Mouse (Mus musculus) c-Kit-positive CD71-positive TER-119-negative erythroid progenitor cells, embryonic 14.5 days (primary cell): ENCODE measurements around the gene Supt4a.

ENCODE experiments used
- DNase-seq: peaks from one replicate; pipeline ENCODE4 v3.0.0-alpha.2; 2013; ENCODE audit warnings: low read depth

Supt4a gene

GRCm38 (mm10) chr11:87737175-87737740, at the start of gene Supt4a:
Gene Supt4a, plus strand, starts transcription at chr11:87737552.
- peak; percentile 91 for DNase-seq

- DNase-seq = no peak
These were observed 48.7 kb upstream of the Supt4a start for GRCm38 (mm10) chr11:87688478-87689203.

- no peak for DNase-seq
These were observed 47.9 kb upstream of the Supt4a start for GRCm38 (mm10) chr11:87689402-87689808.

DNA sequence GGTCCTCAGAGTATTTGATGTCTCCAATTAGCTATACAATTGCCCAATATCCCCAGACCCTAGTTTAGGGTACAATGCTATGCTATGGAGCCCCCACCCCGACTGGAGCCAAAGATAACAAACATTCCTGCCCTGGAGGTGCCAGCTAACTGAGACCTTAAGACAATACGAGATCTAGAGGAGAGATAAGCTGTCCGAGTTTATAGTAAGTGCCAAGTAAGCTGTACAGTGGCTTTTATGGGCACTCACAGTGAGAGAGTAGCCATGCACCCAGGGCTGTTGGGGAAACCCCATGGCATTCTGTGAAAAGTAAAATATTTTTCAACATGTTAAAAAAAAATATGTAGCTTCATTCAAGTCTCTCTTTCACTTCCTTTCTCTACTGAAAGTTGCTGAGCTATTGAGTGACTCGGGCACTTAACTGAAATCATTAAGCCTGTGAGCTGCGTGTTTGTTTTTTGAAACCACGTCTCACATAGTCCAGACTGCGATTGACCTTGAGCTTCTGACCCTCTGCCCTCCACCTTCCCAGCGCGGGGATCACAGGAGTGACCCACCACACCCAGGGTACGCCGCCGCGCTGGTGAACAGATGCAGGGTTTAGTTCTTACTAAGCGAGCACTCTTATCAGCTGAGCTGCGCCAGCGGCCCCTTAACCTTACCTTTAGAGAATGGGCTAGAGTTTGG, 47.2 kb upstream of the Supt4a start:
- DNase-seq = no peak

GRCm38 (mm10) chr11:87697131-87697682, 40.1 kb upstream of the Supt4a start:
- no peak for DNase-seq

DNA sequence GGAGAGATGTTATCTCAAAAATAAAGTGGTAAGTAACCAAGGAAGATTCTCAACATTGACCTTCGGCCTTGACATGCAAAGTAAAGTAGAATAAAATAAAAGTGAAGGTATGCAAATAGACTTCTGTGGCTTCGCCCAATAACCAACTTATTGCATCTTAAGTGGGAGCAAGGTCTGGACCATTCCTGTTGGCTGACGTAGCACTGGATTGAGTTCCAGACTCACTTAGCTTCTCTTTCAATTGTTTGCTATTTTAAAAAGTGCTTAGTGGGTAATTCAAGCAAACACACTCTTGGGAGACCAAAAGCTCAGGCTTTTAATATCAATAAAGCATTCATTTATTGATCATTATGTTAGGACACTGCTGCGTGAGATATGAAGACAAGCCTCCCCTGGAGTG, 39.2 kb upstream of the Supt4a start:
- DNase-seq = no peak

GRCm38 (mm10) chr11:87701108-87701507, 36.2 kb upstream of the Supt4a start:
- DNase-seq = no peak

GRCm38 (mm10) chr11:87701877-87702620, 35.3 kb upstream of the Supt4a start:
- DNase-seq = no peak

- DNase-seq = peak; percentile 60
These were observed 33.7 kb upstream of the Supt4a start for GRCm38 (mm10) chr11:87703654-87704053.

GRCm38 (mm10) chr11:87704289-87704688, 33.1 kb upstream of the Supt4a start:
- DNase-seq = no peak

DNA sequence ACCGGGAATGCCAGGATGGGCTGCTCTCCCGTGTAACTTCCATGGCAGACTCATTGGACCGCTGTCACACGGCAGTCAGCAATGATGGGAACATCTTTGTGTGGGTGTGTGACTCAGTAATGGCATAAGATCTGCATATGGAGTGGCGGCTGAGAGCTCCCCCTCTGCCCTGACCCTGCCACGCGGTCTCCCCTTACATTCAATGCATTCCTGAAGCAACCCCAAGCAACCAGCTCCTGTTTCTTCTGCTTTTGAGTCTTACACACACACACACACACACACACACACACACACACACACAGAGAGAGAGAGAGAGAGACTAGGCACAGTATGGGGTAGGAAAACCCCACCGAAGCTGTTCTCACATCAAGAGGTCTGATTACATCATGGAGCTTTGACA, 29.8 kb upstream of the Supt4a start:
- DNase-seq = no peak

- DNase-seq = no peak
These were observed 28.4 kb upstream of the Supt4a start for GRCm38 (mm10) chr11:87708979-87709378.

- no peak for DNase-seq
These were observed 27.7 kb upstream of the Supt4a start for GRCm38 (mm10) chr11:87709513-87710261.

- DNase-seq = no peak
These were observed 27.1 kb upstream of the Supt4a start for GRCm38 (mm10) chr11:87710262-87710615.

DNA sequence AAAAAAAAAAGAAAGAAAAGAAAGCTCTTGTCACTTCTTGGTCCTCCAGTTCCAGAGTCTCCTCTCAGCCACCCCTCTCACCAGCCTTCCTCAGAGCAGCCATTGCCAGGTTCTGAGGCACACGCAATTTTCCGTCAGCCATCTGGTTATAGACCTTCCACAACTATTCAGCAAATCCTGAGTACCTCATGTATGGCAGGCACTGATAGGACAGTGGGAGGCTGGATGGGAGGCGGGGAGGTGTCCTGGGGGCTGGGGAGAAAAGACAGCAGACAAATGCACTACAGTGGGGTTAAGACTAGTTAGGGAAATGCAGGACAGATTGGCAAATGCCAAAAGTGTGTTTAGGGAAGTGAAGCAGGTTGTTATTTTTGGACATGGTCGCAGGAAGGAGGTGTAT, 25.2 kb upstream of the Supt4a start:
- no peak for DNase-seq

GRCm38 (mm10) chr11:87715999-87716398, 21.4 kb upstream of the Supt4a start:
- DNase-seq = no peak

DNA sequence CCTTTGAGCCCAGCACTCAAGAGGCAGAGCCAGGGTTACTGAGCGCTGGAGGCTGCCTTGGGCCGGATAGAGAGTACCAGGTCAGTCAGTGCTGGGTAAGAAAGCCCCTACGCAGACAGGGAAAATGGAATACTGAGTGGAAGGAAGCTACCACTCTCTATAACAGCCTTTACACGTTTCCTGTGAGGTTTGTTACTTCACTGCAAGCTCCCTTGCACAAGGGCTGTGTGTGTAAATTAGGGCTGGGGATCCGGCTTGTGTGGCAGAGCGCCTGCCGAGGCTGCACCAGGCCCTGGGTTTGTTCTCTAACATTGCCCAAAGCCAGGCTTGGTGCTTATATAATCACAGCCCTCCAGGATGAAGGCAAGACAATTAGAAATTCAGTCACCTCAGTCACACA, 17.8 kb upstream of the Supt4a start:
- no peak for DNase-seq

DNA sequence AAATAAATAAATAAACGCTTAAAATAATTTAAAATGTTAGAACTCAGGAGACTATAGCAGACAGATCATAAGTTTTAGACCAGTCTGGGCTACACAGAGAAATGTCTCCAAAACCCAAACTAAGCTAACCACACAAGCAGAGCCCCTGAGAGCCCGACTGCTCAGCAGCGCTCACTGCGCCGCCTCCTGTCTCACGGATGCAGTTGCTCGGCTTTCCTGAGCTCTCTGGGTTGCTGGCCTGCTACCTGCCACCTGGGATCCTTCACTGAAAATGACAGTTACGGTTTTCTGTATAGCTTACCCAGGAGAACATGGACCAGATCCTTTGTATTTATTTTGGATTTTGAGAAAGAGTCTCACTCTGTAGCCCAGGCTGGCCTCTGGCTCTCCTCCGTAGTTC, 17.0 kb upstream of the Supt4a start:
- DNase-seq = no peak

DNA sequence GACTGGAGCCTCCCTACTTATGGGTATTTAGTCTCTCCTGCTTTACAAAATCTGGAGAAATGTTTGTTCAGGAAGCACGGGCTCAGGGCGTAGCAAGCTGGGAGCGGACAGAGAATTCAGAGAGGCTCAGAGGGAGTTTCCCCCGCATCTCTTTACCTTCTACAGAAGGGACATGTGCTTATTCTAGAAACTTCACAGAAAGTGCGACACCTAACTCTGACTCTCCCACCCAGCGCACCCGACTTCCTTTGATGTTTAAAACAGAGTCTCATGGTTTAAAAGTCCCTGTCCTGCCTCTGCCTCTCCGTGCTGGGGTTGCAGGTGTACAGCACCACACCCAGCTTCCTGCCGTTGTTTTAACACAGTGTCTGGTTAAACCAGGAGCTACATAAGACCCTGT, 16.5 kb upstream of the Supt4a start:
- DNase-seq = no peak

GRCm38 (mm10) chr11:87722168-87722567, 15.2 kb upstream of the Supt4a start:
- DNase-seq = no peak

DNA sequence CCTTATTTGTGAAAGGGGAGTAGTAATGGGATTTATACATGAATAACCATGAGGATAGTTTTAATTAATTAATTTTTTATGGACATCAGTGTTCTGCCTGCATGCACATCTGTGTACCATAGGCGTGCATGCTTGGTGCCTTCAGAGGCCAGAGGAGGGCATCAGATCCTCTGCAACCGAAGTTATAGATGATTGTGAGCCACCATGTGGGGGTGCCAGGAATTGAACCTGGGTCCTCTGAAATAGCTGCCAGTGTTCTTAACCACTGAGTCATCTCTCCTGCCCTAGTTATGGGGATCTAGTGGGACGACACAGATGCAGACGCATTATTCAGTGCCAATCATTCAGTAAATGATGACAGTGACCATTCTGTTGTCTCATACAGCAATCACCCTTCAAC, 14.5 kb upstream of the Supt4a start:
- DNase-seq = no peak

GRCm38 (mm10) chr11:87725515-87725914, 11.8 kb upstream of the Supt4a start:
- no peak for DNase-seq
